Mouse (Mus musculus): ENCODE results near the gene Klhl20.

DNA sequence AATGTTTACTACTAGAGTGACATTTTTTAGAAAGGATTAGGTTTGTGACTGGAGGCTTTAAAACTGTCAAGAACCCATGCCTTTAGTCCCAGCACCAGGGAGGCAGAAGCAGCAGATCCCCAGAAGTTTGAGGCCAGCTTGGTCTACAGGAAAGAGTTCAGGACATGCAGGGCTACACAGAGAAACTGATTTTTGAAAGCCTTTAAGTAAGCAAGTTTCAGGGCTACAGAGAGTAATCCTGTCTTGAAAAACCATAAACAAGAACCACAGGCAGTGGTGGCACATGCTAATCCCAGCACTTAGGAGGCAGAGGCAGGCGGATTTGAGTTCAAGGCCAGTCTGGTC is 90.9 kb downstream of the Klhl20 start:
- no peak for TF ChIP-seq GATA1 (IDR thresholded peaks at IDR 0.05; ENCODE audit: borderline replicate concordance, low read length)
- no peak for TF ChIP-seq CTCF (IDR thresholded peaks at IDR 0.05; ENCODE audit: low read depth, low read length)
- peak; percentile 12; the same call in 1 of the 2 replicates for TF ChIP-seq POLR2AphosphoS5 (IDR thresholded peaks at IDR 0.05; ENCODE audit: insufficient replicate concordance, low read depth, low read length)
- no peak for TF ChIP-seq TAL1 (conservative IDR thresholded peaks at IDR 0.05; ENCODE audit: low read depth, low read length)
- TF ChIP-seq GATA2 (IDR thresholded peaks at IDR 0.05; ENCODE audit: borderline replicate concordance, low read depth, low read length): no peak
